Mouse (Mus musculus): ENCODE data around the gene Usp35. TPM values are rescaled to one million over a fixed set of nuclear protein-coding genes. Genes with fewer than 3 reads are reported as not detected.

The Usp35 gene
- polyA plus RNA-seq, 1 experiment: 1.6 TPM

DNA sequence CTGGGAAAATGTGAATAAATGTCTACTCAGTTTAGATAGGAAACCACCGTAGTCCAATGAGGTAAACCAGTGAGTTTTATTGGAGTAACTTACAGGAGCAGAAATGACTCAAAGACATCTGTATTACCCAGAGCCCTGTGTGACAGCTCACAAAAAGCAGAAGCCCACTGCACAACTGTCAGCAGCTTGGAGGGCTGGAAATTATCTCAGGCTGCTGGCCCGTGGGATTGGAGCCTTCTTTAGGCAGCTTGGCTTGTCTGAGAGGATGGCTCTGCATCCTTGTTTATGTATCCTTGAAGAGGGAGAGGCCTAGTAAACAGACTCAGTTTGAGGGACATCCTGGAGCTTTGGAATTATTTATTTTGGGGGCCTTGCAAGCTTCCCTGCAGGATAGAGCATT lies 11.1 kb upstream of the Usp35 start:
- Histone ChIP-seq H3K79me2 (ENCODE audit: control insufficient read depth, insufficient read depth) (no peaks in the 10 kb centered on the region), H3K4me2 (ENCODE audit: low read depth) (no peak overlapping the region), H3ac (ENCODE audit: control insufficient read depth, insufficient read length) (no peak overlapping the region), H3K36me3 (ENCODE audit: control insufficient read depth, insufficient read depth) (no peaks in the 10 kb centered on the region), H3K27me3 (ENCODE audit: control insufficient read depth, insufficient read depth, insufficient read length) (no peaks in the 10 kb centered on the region), H3K4me3 (no peak overlapping the region)
- TF ChIP-seq MYOG (IDR thresholded peaks at IDR 0.05; ENCODE audit: control insufficient read depth in 1 of 3, insufficient read depth in 1 of 3, insufficient read length in 2 of 3, low read depth in 2 of 3) (no peak), USF1 (IDR thresholded peaks at IDR 0.05; ENCODE audit: low read depth) (no peak), MAX (IDR thresholded peaks at IDR 0.05; ENCODE audit: low read depth) (no peak), POLR2AphosphoS2 (IDR thresholded peaks at IDR 0.05; ENCODE audit: insufficient read length, low read depth) (no peak), TCF12 (IDR thresholded peaks at IDR 0.05; ENCODE audit: insufficient read depth, poor library complexity, severe bottlenecking) (no peak), CEBPB (IDR thresholded peaks at IDR 0.05; ENCODE audit: insufficient read depth, poor library complexity, severe bottlenecking) (no peak), TCF3 (IDR thresholded peaks at IDR 0.05; ENCODE audit: insufficient read length, low read depth) (no peak)

DNA sequence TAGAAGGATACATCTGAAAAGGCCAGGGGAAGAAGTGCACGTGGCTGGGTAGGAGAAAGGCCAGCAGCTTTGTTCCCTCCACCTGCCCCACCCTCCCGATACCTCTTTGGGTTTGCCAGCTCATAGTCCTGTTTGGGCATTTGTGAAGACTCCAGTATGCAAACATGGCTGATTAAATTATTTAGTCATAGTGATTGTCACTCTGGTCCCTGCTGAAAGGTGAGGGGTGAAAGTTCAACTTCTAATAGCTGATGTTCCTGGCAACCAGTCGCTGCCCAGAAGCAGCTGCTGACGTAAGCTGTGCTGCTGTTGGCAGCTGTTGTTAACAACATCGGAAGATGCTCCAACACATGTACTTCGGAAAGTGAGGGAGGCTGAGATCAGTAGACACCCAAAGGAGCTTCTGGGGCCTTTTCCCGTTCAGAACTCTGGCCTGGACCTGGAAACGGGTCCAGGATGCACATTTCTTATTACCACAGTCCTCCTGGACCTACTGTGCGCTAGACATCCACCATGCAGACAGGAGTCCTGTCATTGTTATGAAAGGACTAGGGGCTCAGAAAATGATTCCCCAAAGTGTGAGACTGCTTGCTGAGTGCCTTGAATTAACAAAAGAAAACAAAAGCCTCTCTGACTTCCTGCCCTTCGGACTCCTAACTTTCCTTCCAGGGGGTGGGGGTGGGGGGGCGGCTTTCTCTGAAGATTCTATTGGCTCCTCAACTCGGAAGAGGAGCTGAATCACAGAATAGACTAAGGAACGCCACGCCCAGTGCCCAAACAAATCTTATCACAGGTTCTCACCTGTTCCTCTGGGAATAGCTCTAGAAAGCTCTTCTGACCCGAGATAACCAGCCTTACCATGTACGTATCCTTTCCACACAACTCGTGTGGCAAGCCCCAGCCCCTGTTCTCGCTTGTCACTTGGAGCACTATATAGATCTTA lies 9.4 kb upstream of the Usp35 start:
- H3K4me2 ChIP-seq (ENCODE audit: low read depth): no peak overlapping the region
- no peak overlapping the region for H3K4me3 ChIP-seq
- H3K27me3 ChIP-seq (ENCODE audit: control insufficient read depth, insufficient read depth, insufficient read length): no peaks in the 10 kb centered on the region
- no peaks in the 10 kb centered on the region for H3K79me2 ChIP-seq (ENCODE audit: control insufficient read depth, insufficient read depth)
- no peak overlapping the region for H3ac ChIP-seq (ENCODE audit: control insufficient read depth, insufficient read length)
- TF ChIP-seq USF1 (IDR thresholded peaks at IDR 0.05; ENCODE audit: low read depth) (no peak), MYOG (IDR thresholded peaks at IDR 0.05; ENCODE audit: control insufficient read depth in 1 of 3, insufficient read depth in 1 of 3, insufficient read length in 2 of 3, low read depth in 2 of 3) (no peak), TCF3 (IDR thresholded peaks at IDR 0.05; ENCODE audit: insufficient read length, low read depth) (no peak), MAX (IDR thresholded peaks at IDR 0.05; ENCODE audit: low read depth) (no peak), MYOD1 (IDR thresholded peaks at IDR 0.05; ENCODE audit: control insufficient read depth in 1 of 3, insufficient read length in 2 of 3, low read depth in 2 of 3) (no peak), TCF12 (IDR thresholded peaks at IDR 0.05; ENCODE audit: insufficient read depth, poor library complexity, severe bottlenecking) (no peak), E2F4 (IDR thresholded peaks at IDR 0.05; ENCODE audit: insufficient read depth) (no peak)
- H3K36me3 ChIP-seq (ENCODE audit: control insufficient read depth, insufficient read depth): no peaks in the 10 kb centered on the region

DNA sequence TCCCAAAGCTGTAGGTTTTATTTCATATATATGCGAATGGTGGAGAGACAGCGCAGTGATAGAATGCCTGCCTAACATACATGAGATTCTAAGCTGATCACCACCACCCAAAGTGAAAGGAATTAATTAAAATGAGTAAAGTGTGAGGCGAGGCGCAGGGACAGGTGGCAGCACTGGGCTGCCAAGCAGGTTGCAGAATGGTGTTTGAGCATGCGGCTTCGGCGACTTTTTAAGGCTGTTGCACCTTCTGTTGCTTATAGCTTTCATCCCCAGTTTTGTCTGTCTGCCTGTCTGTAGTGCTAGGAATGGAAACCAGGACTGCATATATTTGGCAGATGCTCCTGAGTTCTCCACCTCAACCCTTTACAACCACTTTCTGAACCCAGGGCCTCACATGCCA lies 7.8 kb upstream of the Usp35 start:
- H3K4me3 ChIP-seq: no peak overlapping the region
- no peaks in the 10 kb centered on the region for H3K36me3 ChIP-seq (ENCODE audit: control insufficient read depth, insufficient read depth)
- no peaks in the 10 kb centered on the region for H3K27me3 ChIP-seq (ENCODE audit: control insufficient read depth, insufficient read depth, insufficient read length)
- H3K4me2 ChIP-seq (ENCODE audit: low read depth): no peak overlapping the region
- TF ChIP-seq TCF3 (IDR thresholded peaks at IDR 0.05; ENCODE audit: insufficient read length, low read depth): no peak
- no peak for TF ChIP-seq MYOG (IDR thresholded peaks at IDR 0.05; ENCODE audit: control insufficient read depth in 1 of 3, insufficient read depth in 1 of 3, insufficient read length in 2 of 3, low read depth in 2 of 3)
- TF ChIP-seq MYOD1 (IDR thresholded peaks at IDR 0.05; ENCODE audit: control insufficient read depth in 1 of 3, insufficient read length in 2 of 3, low read depth in 2 of 3): no peak
- TF ChIP-seq POLR2A (IDR thresholded peaks at IDR 0.05; ENCODE audit: insufficient read length, low read depth): no peak
- no peak for TF ChIP-seq CEBPB (IDR thresholded peaks at IDR 0.05; ENCODE audit: insufficient read depth, poor library complexity, severe bottlenecking)
- no peak for TF ChIP-seq TCF12 (IDR thresholded peaks at IDR 0.05; ENCODE audit: insufficient read depth, poor library complexity, severe bottlenecking)
- H3K79me2 ChIP-seq (ENCODE audit: control insufficient read depth, insufficient read depth): no peaks in the 10 kb centered on the region
- H3ac ChIP-seq (ENCODE audit: control insufficient read depth, insufficient read length): no peak overlapping the region

DNA sequence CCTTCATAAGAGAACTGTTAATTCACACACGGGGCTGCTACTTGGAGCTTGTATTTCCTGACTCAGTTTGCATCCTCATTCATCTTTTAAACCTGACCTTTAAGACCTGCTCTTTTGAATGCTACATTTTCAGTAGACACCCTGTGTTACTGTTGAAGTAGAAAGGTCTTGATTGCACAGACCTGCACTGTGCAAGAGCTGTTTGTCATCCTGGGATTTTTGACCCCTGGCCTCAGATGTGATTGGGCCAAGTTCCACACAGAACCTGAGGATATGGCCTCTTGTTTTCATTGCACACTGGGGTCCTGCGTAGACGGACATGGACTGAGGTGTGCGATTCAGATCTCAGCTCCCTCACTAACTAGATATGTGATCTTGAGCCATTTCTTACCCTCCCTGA lies 6.8 kb upstream of the Usp35 start:
- H3ac ChIP-seq (ENCODE audit: control insufficient read depth, insufficient read length): no peak overlapping the region

DNA sequence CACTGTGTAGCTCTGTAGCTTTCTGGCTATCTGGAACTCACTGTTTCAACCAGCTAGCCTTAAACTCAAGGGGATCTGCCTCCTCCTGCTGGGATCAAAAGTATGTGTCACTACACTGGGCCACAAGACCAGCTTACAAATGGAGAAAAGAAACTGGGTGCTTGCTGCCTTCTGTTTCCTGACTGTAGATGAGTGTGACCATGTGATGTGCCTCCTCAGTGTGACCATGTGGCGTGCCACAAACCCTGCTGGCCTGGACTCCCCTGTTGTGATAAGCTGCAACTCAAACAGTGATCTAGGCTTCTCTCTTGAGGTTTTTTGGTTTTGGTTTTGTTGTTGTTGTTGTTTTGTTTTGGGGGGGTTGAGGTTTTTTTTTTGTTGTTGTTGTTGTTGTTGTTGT lies 4.9 kb upstream of the Usp35 start:
- H3K36me3 ChIP-seq (ENCODE audit: control insufficient read depth, insufficient read depth): no peaks in the 10 kb centered on the region

More for the DNA sequence above, 6.8 kb upstream of the Usp35 start:
- no peaks in the 10 kb centered on the region for H3K36me3 ChIP-seq (ENCODE audit: control insufficient read depth, insufficient read depth)
- H3K4me2 ChIP-seq (ENCODE audit: low read depth): no peak overlapping the region
- H3K27me3 ChIP-seq (ENCODE audit: control insufficient read depth, insufficient read depth, insufficient read length): no peaks in the 10 kb centered on the region
- TF ChIP-seq TCF3 (IDR thresholded peaks at IDR 0.05; ENCODE audit: insufficient read length, low read depth) (no peak), POLR2A (IDR thresholded peaks at IDR 0.05; ENCODE audit: insufficient read length, low read depth) (no peak), TCF12 (IDR thresholded peaks at IDR 0.05; ENCODE audit: insufficient read depth, poor library complexity, severe bottlenecking) (no peak), E2F4 (IDR thresholded peaks at IDR 0.05; ENCODE audit: insufficient read depth) (no peak), USF1 (IDR thresholded peaks at IDR 0.05; ENCODE audit: low read depth) (no peak), MYOD1 (IDR thresholded peaks at IDR 0.05; ENCODE audit: control insufficient read depth in 1 of 3, insufficient read length in 2 of 3, low read depth in 2 of 3) (no peak), SRF (IDR thresholded peaks at IDR 0.05; ENCODE audit: control insufficient read depth, insufficient read length, low read depth) (no peak), CEBPB (IDR thresholded peaks at IDR 0.05; ENCODE audit: insufficient read depth, poor library complexity, severe bottlenecking) (no peak), MYOG (IDR thresholded peaks at IDR 0.05; ENCODE audit: control insufficient read depth in 1 of 3, insufficient read depth in 1 of 3, insufficient read length in 2 of 3, low read depth in 2 of 3) (no peak), POLR2AphosphoS2 (IDR thresholded peaks at IDR 0.05; ENCODE audit: insufficient read length, low read depth) (no peak), REST (IDR thresholded peaks at IDR 0.05; ENCODE audit: insufficient read depth, insufficient read length) (no peak)
- H3K79me2 ChIP-seq (ENCODE audit: control insufficient read depth, insufficient read depth): no peaks in the 10 kb centered on the region
- H3K4me3 ChIP-seq: no peak overlapping the region

More for the DNA sequence above, 4.9 kb upstream of the Usp35 start:
- no peaks in the 10 kb centered on the region for H3K27me3 ChIP-seq (ENCODE audit: control insufficient read depth, insufficient read depth, insufficient read length)
- no peak overlapping the region for H3K4me2 ChIP-seq (ENCODE audit: low read depth)
- H3ac ChIP-seq (ENCODE audit: control insufficient read depth, insufficient read length): no peak overlapping the region
- TF ChIP-seq MAX (IDR thresholded peaks at IDR 0.05; ENCODE audit: low read depth): no peak
- no peaks in the 10 kb centered on the region for H3K79me2 ChIP-seq (ENCODE audit: control insufficient read depth, insufficient read depth)
- no peak overlapping the region for H3K4me3 ChIP-seq
